Mouse (Mus musculus) ES-Bruce4 (cell line): Measurements from ENCODE around the gene Pak4.

Experiments used
- CTCF ChIP-seq: IDR thresholded peaks from one replicate; pipeline ENCODE4 v1.8.1; 2011; ENCODE audit warnings: low read depth, low read length
- POLR2A ChIP-seq: IDR thresholded peaks from one replicate; pipeline ENCODE4 v1.8.1; 2011; ENCODE audit warnings: low read length; ENCODE audit not compliant: insufficient read depth

DNA sequence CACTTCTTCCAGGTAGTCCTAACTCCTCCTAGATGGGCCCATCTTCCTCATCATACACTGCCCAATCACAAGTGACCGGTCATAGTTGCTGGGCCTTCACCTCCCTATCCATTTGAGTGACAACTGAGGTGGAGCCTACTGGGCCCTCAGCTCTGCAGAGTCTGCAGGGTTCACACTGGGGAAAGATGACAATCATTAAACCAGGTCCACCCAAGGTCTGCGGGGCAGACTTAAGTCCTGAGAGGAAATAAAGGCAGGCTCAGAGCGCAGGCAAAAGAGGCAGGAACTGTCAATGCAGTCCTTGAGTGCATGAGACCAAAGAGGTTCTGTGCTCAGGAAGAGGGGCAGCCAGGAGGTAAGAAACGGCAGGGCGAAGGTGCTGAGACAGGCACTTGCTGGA is 25.3 kb downstream of the Pak4 start:
- no peak for TF ChIP-seq POLR2A
- no peak for TF ChIP-seq CTCF
